Mouse (Mus musculus) left cerebral cortex, postnatal 4 days (tissue): ENCODE measurements around the gene Fam234a. TPM values are rescaled to one million over a fixed set of nuclear protein-coding genes. Genes with fewer than 3 reads are reported as not detected.
"Not testable (repeated sequence)": the region's sequence is repeated elsewhere in the genome, so short reads cannot be mapped to it uniquely, and the experiment has no call there.

ENCODE experiments used
- DNase-seq: peaks from one replicate; pipeline ENCODE4 v3.0.0-alpha.2; 2022
- intact Hi-C: fragments of 180-260 bp; cut with DNase I; formaldehyde crosslinking; loops from one replicate; pipeline ENCODE4 v1.15.1; 2025
- total RNA-seq, 2 experiments: library from RNA; stranded (reverse); gene quantifications; 2 replicates each; pipeline ENCODE4 v1.2.3; 2021

The Fam234a gene
- total RNA-seq, 2 experiments from 2014 or later: 25.3 to 29.9 TPM

DNA sequence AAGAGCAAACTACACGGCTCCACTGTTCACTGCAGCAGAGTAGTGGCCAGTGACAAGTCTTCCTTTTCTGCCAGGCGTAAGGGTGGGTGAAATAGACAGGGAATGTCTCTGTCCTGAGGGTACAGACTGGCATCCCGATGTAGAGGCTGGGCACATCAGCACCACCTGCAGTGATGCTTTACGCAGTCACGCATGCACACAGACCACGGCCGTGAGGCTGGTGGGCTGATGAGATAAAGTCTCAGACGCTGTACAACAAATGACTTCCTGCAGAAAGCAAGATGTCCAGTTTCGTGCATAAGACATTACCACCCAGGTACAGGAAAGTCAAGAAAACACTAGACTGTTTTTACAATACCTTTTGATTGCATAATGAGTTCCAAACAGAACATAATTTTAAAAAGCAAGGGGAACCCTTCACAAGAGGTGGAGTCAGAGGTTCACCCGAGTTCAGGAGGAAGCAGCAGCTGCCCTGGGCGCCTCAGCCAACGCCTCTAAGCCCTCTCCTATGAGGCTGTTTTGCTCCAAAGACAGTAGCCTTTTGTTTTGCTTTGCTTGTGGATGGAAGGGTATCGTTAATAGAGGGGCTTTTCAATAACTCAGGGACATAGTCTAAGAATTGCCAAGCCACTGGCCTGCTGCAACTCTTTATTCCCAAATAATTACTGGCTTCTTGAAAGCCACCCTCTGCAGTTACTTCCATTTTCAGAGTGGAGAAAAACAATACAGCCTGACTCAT is 8.8 kb downstream of the Fam234a start:
- intact Hi-C loops: no loop called here
- no peak for DNase-seq

DNA sequence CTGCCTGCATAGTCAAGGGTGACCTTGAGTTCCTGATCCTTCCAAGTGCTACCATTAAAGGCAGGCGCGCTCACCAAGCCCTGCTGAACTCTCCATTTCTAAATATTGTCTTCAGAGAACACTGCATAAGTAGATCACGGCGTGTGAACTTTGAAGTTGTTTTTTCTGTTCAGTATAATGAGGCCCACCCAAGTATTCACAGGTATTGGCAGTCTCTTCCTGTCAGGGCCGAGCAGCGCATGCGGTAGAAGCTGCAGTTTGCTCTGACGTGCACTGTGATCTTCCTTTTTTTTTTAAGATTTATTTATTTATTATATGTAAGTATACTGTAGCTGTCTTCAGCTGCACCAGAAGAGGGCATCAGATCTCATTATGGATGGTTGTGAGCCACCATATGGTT is 9.7 kb downstream of the Fam234a start:
- intact Hi-C loops: no loop called here

DNA sequence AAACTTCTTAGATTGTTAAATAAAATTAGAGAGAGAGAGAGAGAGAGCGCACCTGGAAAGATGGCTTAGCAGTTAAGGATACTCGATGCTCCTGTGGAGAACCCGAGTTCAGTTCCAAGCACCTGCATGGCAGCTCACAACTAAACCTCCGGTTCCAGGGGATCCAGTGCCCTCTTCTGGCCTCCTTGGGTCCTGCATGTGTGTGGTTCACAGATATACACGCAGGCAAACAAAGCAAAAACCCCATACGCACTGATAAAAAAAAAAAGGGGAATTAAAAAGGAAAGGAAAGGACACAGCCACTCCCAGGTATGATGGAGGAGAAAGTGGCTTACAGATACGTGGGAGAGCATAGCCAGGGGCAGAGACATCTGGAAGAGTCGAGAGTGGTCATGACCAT is 11.2 kb downstream of the Fam234a start:
- intact Hi-C loops: no loop called here
- DNase-seq: no peak

More for the DNA sequence above, 9.7 kb downstream of the Fam234a start:
- no peak for DNase-seq

DNA sequence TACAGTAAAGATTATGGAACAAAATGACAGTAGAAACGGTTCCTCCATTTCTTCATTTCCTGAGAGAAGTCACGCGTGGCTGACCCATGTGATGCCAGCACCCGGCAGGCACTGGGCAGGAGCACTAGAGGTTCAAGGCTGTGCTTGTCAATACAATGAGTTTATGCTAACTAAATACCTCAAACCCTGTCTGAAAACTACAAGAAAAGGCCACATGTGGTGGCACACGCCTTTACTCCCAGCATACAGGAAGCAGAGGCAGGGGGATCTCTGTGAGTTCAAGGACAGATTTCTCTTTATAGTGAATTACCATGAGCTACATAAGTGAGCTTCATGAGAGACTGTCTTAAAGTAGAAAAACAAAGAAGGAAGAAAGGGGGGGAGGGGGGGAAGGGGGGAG is 12.9 kb downstream of the Fam234a start:
- DNase-seq: no peak
- intact Hi-C loops: no loop called here

DNA sequence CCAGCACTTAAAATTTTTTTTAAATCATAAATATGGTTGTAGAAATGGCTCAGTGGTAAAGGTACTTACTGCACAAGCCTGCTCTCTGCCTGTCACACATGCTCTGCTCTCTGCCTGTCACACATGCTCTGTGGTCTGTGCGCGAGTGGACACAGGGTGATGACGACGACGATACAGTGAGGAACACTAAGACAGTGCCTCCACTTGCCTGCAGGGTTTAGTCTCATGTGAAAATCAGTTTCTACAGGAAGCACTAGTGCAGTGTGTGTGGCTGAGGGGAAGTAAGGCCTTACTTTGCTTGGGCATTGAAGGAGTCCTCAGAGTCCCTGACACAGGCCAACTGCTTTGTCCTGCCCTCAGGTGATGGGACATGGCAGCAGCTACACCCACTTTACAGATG is 14.3 kb downstream of the Fam234a start:
- intact Hi-C loops: no loop called here
- DNase-seq: no peak

- intact Hi-C loops: no loop called here
- DNase-seq: no peak
Measured at GRCm38 (mm10) chr17:26225150-26225549, 18.9 kb downstream of the Fam234a start.

DNA sequence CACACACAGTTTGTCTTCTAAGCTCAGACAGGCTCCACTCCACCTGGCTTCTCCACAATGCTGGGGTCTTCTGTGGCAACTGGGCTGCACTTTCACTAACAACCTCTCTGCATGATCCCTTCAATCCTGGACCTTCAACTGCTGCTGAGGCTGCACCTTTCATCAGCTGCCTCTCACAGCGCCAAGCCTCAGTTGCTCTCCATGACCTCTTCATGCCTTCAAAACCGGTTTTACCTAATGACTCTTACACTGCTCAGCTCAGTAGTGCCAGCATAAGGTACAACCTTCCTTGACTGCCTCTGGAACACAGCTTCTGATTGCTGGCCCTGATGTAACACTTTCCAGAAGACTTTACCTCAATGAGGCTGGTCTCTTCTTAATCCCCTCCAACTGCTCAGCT is 22.5 kb downstream of the Fam234a start:
- no peak for DNase-seq

DNA sequence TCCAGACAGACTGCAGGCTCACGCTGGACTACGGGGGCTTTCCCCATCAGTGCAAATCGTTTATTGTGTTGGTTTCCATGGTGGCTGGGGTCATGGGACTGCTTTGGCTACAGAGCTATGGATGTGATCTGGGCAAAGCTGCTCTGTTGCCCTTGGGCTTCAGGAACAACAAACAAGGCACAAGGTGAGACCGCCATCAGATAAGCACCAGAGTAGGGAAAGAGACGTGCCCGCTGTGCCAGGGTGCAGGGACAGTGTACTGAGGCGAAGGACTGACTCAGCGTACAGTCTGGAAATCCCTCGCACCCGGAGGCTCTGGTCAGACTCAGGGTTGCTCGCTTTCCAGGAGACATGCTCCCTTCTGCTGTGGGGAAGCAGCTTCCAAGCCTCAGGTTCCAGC is 31.4 kb downstream of the Fam234a start:
- intact Hi-C loops: no loop called here

More for the DNA sequence above, 22.5 kb downstream of the Fam234a start:
- intact Hi-C loops: no loop called here

GRCm38 (mm10) chr17:26212241-26212640 is 31.8 kb downstream of the Fam234a start:
- no peak for DNase-seq
- intact Hi-C loops: no loop called here

More for the DNA sequence above, 31.4 kb downstream of the Fam234a start:
- no peak for DNase-seq

DNA sequence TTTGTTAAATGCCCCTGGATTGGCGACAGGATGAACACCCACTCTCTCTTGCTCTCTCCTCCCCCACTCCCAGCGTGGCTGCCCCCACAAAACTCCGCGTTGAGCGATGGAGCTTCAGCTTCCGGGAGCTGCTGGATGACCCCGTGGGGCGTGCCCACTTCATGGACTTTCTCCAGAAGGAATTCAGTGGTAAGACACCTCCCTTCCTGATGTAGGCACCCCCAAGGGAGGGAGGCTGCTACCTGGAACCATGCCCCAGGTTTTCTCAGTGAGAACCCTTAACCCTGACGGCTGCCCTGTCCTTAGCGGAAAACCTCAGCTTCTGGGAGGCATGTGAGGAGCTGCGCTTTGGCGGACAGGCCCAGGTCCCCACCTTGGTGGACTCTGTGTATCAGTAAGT is 36.4 kb downstream of the Fam234a start, which contains the start of gene Arhgdig:
Gene Arhgdig (minus strand): TSS at position 101 of the 400 bp plus-strand sequence.
- intact Hi-C loops: no loop called here
- DNase-seq: no peak

- intact Hi-C loops: no loop called here
- DNase-seq: no peak
Measured at GRCm38 (mm10) chr17:26206392-26206791, 37.6 kb downstream of the Fam234a start.

GRCm38 (mm10) chr17:26204766-26205165 is 39.3 kb downstream of the Fam234a start:
- intact Hi-C loops: no loop called here
- no peak for DNase-seq

GRCm38 (mm10) chr17:26203321-26203811 is 40.7 kb downstream of the Fam234a start:
- no peak for DNase-seq
- intact Hi-C loops: no loop called here

DNA sequence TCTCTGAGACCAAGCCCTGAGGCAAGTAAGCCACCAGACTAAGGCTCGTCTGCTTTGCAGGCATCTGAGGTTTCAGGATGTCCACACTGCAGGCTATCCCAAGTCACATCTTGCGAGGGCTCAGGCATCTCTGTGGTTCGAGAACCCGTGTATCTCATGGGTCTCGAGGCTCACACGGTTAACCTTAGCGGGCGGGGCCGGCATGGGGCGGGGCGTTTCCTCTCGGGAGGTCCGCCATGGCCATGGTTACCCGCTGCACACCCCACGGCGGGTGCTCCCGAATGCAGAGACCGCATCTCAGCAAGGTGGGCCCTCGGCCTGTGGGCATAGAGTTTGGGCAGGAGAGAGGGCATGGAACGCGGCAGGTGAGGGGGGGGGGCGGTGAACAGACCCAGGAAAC is 41.3 kb downstream of the Fam234a start, which contains the start of gene Rgs11:
Gene Rgs11 (plus strand): TSS at position 215 of the 400 bp plus-strand sequence.
- no peak for DNase-seq
- intact Hi-C loops: no loop called here

DNA sequence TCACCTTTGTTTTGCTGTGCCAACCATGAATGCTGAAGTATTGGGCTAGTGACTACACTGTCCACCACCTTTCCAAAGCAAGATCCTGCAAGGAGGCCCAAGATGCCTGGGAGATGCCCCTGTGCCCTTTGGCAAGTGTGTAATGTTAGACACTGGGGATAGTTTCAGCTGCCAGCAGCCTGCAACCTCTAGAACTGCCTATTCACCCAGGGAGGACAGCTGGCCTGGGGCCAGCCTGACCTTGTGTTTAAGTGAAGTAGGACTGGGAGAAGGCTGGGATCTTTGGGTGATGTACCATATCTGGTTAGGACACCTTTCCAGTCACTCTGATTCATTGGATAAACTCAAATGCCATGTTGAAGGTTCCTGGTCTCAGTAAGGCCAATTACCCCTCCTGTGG is 42.0 kb downstream of the Fam234a start:
- DNase-seq: no peak
- intact Hi-C loops: no loop called here

DNA sequence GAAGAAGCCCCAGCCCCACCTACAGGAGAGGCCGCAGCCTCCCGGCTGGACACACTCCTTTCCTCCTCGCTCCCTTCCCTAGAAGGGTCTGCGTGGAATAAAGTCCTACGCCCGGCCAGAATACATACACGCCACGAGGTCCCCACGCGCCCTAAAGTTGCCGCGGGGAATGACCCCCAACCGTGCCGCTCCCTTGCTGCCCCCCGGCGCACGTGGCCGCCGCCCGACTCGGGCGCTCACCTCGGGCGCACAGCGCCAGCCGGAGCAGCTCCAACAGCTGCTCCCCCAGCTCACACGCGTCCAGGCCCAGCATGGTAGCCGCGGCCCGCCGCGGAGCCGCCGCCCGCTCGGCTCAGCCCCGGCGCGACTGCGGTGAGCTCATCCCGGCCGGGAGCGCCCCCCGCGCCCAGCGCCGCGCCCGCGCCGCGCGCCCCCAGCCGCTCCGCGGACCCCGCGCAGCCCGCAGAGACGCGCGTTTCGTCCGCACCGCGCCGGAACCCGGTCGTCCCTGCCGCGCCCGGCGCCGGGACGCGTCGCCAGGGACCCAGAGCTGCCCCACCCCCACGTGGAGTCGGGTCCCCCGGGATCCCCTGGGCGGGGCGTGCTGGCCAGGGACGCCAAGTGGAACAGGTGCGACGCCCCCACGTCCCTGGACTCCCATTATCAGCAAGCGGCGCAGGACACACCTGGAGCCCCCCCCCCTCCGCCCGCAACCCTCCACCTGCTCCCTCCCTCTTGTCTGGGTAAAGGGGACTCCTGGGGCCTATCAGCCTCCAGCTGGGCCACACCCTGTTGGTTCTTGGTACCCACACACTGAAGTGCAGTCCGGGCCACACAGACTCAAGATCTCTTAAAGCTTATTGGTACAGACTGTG is 43.0 kb downstream of the Fam234a start:
- DNase-seq: peak; percentile 27
- intact Hi-C loops: no loop called here

DNA sequence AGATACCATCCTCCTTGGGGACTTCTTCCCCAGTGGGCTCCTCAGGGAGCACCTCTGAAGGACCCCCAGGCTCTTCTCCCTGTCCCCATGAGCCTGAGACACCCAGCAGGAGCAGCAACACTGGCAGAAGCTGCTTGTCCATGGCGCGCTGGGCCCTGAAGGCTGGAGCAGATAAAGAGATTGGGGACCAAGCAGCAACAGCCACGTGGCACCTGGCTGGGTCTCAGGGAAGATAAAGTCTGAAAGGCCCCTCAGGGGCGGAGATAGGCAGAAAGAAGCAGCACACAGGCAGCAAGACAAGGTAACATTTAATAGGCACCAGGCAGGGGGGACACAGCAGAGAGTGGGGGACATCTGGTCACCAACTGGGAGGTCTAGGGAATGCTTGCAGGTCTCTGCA is 45.1 kb downstream of the Fam234a start, which contains the start of gene Pdia2:
Gene Pdia2 (minus strand): TSS at position 196 of the 400 bp plus-strand sequence.
- intact Hi-C loops: no loop called here
- DNase-seq: no peak

DNA sequence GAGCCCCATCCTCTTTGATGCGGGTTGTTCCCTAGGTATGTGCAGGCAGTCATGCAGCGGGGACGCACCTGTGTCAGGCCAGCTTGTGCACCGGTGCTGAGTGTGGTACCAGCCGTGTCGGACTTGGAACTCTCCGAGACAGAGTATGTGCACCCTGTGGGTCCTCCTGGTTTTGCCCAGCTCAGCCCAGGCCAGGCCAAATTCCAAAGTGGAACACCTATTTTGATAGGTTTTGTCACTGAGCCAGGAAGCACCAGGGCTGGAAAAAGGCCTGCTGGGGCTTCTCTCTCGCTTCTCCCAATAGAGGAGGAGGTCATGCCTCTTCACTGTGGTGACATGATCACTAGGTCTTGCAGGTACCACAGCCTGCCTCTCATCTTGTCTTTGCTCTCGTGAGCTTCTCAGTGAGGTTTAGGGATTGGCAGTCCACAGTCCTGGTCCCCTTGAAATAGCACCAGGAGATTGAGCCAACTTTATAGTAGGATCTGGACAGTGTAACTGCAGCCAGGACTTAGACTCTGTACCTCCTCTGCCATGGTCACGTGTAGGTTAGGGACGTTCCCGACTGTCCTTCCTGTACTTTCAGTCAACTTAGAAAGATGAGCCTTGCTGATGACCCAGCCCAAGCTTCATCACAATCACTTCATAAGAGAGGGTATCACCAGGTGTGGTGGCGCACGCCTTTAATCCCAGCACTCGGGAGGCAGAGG is 51.4 kb downstream of the Fam234a start:
- intact Hi-C loops: no loop called here
- DNase-seq: no peak

GRCm38 (mm10) chr17:26191486-26191885 is 52.6 kb downstream of the Fam234a start:
- DNase-seq, intact Hi-C loops: not testable (repeated sequence)

- DNase-seq: no peak
- intact Hi-C loops: no loop called here
Measured at GRCm38 (mm10) chr17:26188091-26188805, 55.8 kb downstream of the Fam234a start.
